Mouse (Mus musculus): ENCODE results near the gene Nfkbid.
"Not testable (repeated sequence)": the region's sequence is repeated elsewhere in the genome, so short reads cannot be mapped to it uniquely, and the experiment has no call there.

Gene Nfkbid

GRCm38 (mm10) chr7:30472411-30472810 is 50.9 kb downstream of the Nfkbid start:
- DNase-seq, result peak in 1 of 2 experiments; percentile 39

- no peak for DNase-seq
Observed at GRCm38 (mm10) chr7:30474999-30475398, 53.5 kb downstream of the Nfkbid start.

DNA sequence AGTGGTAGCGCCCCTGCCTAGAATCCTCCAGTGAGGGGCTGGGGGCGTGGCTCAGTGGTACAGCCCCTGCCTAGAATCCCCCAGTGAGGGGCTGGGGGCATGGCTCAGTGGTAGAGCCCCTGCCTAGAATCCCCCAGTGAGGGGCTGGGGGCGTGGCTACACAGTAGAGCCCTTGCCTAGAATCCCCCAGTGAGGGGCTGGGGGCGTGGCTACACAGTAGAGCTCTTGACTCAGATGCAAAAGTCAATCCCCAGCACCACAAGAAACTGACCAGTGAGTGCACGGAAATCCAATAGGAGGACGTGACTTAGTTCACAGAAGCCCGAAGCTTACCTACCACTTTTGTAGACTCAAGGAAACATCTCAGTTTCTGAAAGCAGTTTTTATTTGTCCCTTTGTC is 54.6 kb downstream of the Nfkbid start:
- DNase-seq, result not testable (repeated sequence)

DNA sequence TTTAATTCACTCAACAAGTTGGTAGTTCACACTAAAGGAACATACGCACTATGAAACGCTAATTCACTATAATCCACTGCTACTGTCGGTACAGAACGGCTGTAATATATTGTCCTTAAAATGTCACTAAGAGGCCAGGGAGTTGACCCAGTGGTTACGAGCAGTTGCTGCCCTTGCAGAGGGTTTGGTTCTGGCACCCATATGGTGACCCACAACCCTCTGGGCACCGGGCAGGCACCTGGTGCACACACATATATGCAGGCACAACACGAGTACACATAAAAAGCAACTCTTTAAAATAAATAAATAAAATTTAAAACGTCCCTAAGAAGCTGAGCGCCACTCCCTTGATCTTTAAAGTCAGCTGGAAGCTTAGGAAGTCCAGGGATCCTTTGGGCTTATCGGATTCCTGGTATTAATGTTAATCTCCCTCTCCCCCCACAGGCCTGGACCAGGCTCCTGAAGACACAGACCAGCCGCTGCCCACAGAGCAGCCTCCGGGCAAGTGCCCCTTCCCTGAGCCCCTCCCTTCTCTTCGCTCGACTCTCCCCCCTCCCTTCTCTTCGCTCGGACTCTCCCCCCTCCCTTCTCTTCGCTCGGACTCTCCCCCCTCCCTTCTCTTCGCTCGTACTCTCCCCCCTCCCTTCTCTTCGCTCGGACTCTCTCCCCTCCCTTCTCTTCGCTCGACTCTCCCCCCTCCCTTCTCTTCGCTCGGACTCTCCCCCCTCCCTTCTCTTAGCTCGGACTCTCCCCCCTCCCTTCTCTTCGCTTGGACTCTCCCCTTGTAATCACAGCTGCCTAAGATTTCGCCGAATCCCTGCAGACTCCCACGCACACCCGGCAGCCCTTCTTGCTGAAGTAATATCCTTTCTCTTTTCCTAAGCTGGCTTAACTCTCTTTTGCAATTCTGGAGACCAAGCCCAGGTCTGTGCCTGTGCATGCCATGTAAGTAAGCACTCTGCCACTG is 56.2 kb downstream of the Nfkbid start:
- DNase-seq, result no peak

Measured in kidney, adult 8-10 months (tissue).